Mouse (Mus musculus) forebrain, embryonic 11.5 days (tissue): ENCODE measurements around the gene Zfp771. TPM values are rescaled to one million over a fixed set of nuclear protein-coding genes. Genes with fewer than 3 reads are reported as not detected.

Experiments used
- ATAC-seq: fragments of 200-750 bp; cut with Nextera tagmentation; replicated peaks from 2 replicates; pipeline ENCODE4 v1.8.0; 2017; ENCODE audit warnings: moderate TSS enrichment; ENCODE audit not compliant: low FRiP score
- DNase-seq: peaks from one replicate; pipeline ENCODE4 v3.0.0-alpha.2; 2017; ENCODE audit warnings: low spot score
- H3K27ac ChIP-seq: fragments of 300-500 bp; sonication (generic); 2 replicates; pipeline ENCODE4 v1.5.1; 2014; ENCODE audit warnings: low read depth, low read length
- H3K27me3 ChIP-seq: fragments of 300-500 bp; sonication (generic); 2 replicates; pipeline ENCODE4 v1.6.1; 2014; ENCODE audit warnings: mild to moderate bottlenecking, low read length, mixed read lengths; ENCODE audit not compliant: control insufficient read depth, insufficient read depth
- H3K36me3 ChIP-seq: fragments of 300-500 bp; sonication (generic); 2 replicates; pipeline ENCODE4 v1.6.1; 2014; ENCODE audit warnings: mild to moderate bottlenecking, low read length, moderate library complexity, mixed read lengths; ENCODE audit not compliant: control insufficient read depth, insufficient read depth
- H3K4me1 ChIP-seq: fragments of 300-500 bp; sonication (generic); replicated peaks from 2 replicates; pipeline ENCODE4 v1.6.1; 2014; ENCODE audit warnings: low read length, mixed read lengths; ENCODE audit not compliant: control insufficient read depth, insufficient read depth
- H3K4me2 ChIP-seq: fragments of 300-500 bp; sonication (generic); 2 replicates; pipeline ENCODE4 v1.6.1; 2014; ENCODE audit warnings: low read depth, mild to moderate bottlenecking, low read length, moderate library complexity, mixed read lengths; ENCODE audit not compliant: severe bottlenecking
- H3K4me3 ChIP-seq: fragments of 300-500 bp; sonication (generic); 2 replicates; pipeline ENCODE4 v1.5.1; 2014; ENCODE audit warnings: low read depth, low read length
- H3K9ac ChIP-seq: fragments of 300-500 bp; sonication (generic); 2 replicates; pipeline ENCODE4 v1.6.1; 2014; ENCODE audit warnings: low read length
- H3K9me3 ChIP-seq: fragments of 300-500 bp; sonication (generic); 2 replicates; pipeline ENCODE4 v1.6.1; 2016; ENCODE audit warnings: low read length, mixed read lengths; ENCODE audit not compliant: control insufficient read depth
- WGBS: fragments of 180-500 bp; shearing (Covaris S2); extraction: QIAGEN DNeasy Blood & Tissue Kit; methylation state at CpG from one replicate; pipeline ENCODE4 v1.1.7; 2014; 5-methylcytosine and 5-hydroxymethylcytosine counted together
- polyA plus RNA-seq: library from polyadenylated mRNA; unstranded; fragments of >200 nt; fragmentation: Nextera tagmentation; extraction: Ambion mirVana; gene quantifications from 2 replicates; pipeline ENCODE4 v1.2.1, GENCODE M21; 2014

Gene Zfp771
- polyA plus RNA-seq, 1 experiment from 2014 or later = 62.5 TPM

DNA sequence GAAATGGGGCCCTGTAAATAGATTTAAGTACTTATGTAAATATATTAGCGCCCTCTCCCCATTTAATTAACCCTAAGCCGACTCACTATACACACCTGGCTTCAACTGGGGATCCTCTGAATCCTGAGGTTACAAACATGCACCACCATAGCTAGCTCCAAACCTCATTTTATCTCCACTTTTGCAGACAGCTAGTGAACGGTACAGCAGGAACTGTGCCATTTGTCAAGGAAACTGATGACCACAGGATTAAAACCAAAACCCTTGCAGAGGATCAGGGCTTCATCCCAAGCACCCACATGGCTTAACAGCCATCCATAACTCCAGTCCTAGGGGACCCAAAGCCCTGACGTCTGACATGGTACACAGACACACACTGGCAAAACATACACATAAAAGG is 10.9 kb downstream of the Zfp771 start:
- 37% methylated on average over 4 of the region's 4 CpGs for WGBS
- H3K9me3 ChIP-seq = no peaks in the 10 kb centered on the region
- H3K27me3 ChIP-seq = no peaks in the 10 kb centered on the region
- ATAC-seq (no peak), DNase-seq (no peak)
- peak overlapping the region; percentile 76 for H3K4me2 ChIP-seq
- H3K9ac ChIP-seq = peak overlapping the region; percentile 55
- H3K36me3 ChIP-seq = no peaks in the 10 kb centered on the region; the same call in 1 of the 2 replicates
- H3K4me1 ChIP-seq = peaks cover 2% of the 10 kb centered on the region; the same call in 1 of the 2 replicates
- H3K4me3 ChIP-seq = peak overlapping the region; percentile 49
- H3K27ac ChIP-seq = no peak overlapping the region

DNA sequence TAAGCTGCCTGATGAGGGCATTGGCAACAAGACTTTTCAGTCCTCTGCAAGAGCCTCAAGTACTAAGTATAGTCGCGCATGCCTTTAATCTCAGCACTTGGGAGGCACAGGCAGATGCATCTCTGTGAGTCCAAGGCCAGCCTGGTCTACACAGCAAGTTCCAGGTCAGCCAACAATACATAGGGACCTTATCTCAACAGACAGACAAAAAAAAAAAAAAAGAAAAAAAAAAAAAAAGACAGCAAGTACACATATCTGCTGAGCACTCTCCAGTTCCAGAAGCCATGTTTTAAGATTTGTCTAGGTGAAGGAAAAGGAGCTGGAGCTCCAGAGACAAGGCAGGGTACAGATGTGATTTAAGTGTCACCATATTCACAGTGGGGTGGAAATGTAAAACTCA is 11.9 kb downstream of the Zfp771 start:
- Histone ChIP-seq H3K9ac (no peak overlapping the region), H3K4me2 (no peak overlapping the region), H3K4me3 (no peak overlapping the region), H3K27ac (no peak overlapping the region), H3K4me1 (peaks cover 3% of the 10 kb centered on the region), H3K27me3 (no peaks in the 10 kb centered on the region), H3K36me3 (no peaks in the 10 kb centered on the region; the same call in 1 of the 2 replicates), H3K9me3 (no peaks in the 10 kb centered on the region)
- DNase-seq = no peak
- 97% methylated on average over 2 of the region's 2 CpGs for WGBS
- ATAC-seq = no peak

GRCm38 (mm10) chr7:127256518-127256917 is 12.4 kb downstream of the Zfp771 start:
- no peaks in the 10 kb centered on the region for H3K27me3 ChIP-seq
- H3K36me3 ChIP-seq = no peaks in the 10 kb centered on the region; the same call in 1 of the 2 replicates
- peaks cover 7% of the 10 kb centered on the region for H3K4me1 ChIP-seq
- 90% methylated on average over 5 of the region's 5 CpGs for WGBS
- no peak overlapping the region for H3K4me2 ChIP-seq
- ATAC-seq (no peak), DNase-seq (no peak)
- H3K27ac ChIP-seq = no peak overlapping the region
- H3K9me3 ChIP-seq = no peaks in the 10 kb centered on the region
- no peak overlapping the region for H3K4me3 ChIP-seq
- H3K9ac ChIP-seq = no peak overlapping the region

DNA sequence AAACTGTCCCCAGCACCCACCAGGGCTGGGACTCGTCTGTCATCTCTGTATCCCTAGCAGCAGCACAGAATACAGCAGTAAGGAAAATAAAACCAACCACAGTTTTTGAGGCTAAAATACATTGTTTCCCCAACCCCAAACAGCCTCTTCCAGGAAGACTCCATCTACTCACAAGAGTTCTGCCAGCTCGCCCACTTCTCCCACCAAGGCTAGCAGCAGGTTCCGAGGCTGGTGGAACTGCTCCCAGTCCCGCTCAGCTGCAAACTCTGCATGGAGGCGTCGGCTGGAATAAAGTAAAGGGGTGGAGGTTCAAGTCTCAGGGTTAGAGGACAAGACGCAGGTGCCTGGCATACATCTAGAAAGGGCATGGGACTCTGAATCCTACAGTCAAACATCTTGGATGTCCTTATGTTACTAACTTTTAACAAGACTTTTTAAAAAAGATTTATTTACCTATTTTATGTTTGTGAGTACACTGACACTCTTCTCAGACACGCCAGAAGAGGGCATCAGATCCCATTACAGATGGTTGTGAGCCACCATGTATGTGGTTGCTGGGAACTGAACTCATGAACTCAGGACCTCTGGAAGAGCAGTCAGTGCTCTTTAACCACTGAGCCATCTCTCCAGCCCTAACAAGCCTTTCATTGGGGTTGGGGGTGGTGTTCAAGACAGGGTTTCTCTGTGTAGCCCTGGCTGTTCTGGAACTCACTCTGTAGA is 15.3 kb downstream of the Zfp771 start:
- peak overlapping the region; percentile 68 for H3K4me3 ChIP-seq
- H3K9me3 ChIP-seq = no peaks in the 10 kb centered on the region
- H3K9ac ChIP-seq = peak overlapping the region; percentile 70; the same call in 1 of the 2 replicates
- H3K4me1 ChIP-seq = peaks cover 7% of the 10 kb centered on the region
- no peak overlapping the region for H3K27ac ChIP-seq
- H3K36me3 ChIP-seq = no peaks in the 10 kb centered on the region; the same call in 1 of the 2 replicates
- ATAC-seq (no peak), DNase-seq (no peak)
- WGBS = 73% methylated on average over 8 of the region's 8 CpGs
- H3K4me2 ChIP-seq = peak overlapping the region; percentile 70
- no peaks in the 10 kb centered on the region for H3K27me3 ChIP-seq

DNA sequence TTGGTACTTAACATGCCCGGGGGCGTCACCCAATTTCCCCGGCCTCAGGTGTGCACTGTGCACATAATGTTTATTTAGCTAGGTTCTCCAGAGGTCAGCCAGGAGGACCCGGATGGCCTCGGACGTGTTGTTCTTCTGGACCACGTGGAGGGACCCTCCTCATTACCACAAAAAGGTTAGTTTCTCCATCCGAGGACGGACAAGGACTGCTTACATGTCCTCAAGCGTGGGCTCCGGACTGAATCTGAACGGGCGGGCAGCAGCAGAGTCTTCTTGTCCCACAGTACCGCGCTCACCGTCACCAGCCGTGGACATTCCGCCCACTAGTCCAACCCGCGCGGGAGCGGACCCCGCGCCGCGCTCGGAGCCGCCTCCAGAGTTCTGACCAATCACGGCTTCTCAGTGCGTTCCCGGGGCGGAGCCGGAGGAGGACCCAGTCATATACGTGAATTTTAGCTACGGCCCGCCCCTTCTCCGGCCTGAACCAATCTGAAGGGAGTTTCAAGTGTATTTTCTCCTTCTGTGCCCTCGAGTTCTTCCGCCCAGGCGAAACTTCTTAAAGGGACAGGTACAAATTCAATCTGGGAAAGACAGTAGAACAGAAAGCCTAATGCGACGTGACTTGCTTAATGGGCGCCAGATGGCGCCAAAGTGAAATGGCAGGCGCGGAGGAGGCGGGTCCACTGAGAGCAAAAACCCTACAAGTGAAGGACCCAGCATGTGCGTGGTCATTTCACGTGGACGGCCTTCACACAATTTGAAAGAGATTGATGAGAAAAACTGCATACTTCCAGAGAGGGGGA is 16.4 kb downstream of the Zfp771 start, which contains the start of gene Dctpp1:
Gene Dctpp1 (minus strand): TSS at position 401 of the 803 bp plus-strand sequence.
- Histone ChIP-seq H3K4me2 (peak within 1 kb of the TSS; percentile 70), H3K27me3 (no peaks in the 10 kb centered on the region), H3K9me3 (no peaks in the 10 kb centered on the region), H3K4me1 (peaks cover 7% of the 10 kb centered on the region), H3K36me3 (no peaks in the 10 kb centered on the region; the same call in 1 of the 2 replicates), H3K4me3 (peak within 1 kb of the TSS; percentile 68), H3K27ac (no peak within 1 kb of the TSS), H3K9ac (peak within 1 kb of the TSS; percentile 70)
- under 1% methylated on average over 50 of the region's 50 CpGs for WGBS
- DNase-seq (peak; percentile 97), ATAC-seq (peak; percentile 99)

- 87% methylated on average over 10 of the region's 10 CpGs for WGBS
- no peaks in the 10 kb centered on the region for H3K9me3 ChIP-seq
- no peak for DNase-seq
- no peak overlapping the region for H3K4me2 ChIP-seq
- H3K27ac ChIP-seq = no peak overlapping the region
- no peaks in the 10 kb centered on the region; the same call in 1 of the 2 replicates for H3K36me3 ChIP-seq
- no peaks in the 10 kb centered on the region for H3K27me3 ChIP-seq
- no peak overlapping the region for H3K4me3 ChIP-seq
- no peak overlapping the region for H3K9ac ChIP-seq
- H3K4me1 ChIP-seq = peaks cover 7% of the 10 kb centered on the region
- ATAC-seq = no peak
Observed at GRCm38 (mm10) chr7:127262218-127262961, 18.3 kb downstream of the Zfp771 start.

DNA sequence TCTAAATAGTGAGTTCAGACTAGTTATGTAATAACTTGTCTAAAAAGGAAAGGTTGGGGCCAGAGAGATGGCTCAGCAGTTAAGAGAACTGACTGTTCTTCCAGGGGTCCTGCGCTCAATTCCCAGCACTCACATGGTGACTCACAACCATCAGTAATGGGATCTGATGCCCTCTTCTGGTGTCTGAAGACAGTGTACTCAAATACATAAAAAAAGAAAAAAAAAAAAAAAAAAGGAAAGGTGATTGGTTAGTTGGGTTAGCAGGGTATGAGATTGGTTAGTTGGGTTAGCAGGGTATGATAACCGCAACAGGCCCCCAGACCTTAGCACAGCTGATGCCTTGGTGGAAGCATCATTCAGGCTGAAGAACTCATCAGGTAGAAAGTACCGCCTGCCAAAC is 19.5 kb downstream of the Zfp771 start:
- Histone ChIP-seq H3K9ac (no peak overlapping the region), H3K27me3 (no peaks in the 10 kb centered on the region), H3K36me3 (no peaks in the 10 kb centered on the region), H3K27ac (no peak overlapping the region), H3K4me3 (no peak overlapping the region), H3K4me2 (no peak overlapping the region), H3K4me1 (peaks cover 7% of the 10 kb centered on the region), H3K9me3 (no peaks in the 10 kb centered on the region)
- ATAC-seq (no peak), DNase-seq (no peak)
- WGBS = 98% methylated on average over 3 of the region's 3 CpGs

DNA sequence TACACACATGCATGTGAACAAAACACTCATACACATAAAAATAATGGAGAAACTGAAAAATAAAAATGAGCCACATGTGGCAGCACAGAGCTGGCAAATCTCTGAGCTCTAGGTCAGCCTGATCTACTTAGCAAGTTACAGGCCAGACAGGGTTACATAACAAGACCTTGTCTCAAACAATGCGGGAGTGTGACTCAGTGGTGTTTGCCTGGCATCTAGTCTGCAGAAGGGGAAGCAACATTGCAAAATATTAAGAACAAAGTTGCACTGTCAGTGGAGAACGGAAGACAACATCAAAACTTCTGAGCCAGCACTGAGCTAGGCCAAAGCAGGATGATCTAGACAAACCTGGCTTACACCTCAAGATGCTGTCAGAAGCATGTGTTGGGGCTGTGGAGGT is 26.2 kb downstream of the Zfp771 start:
- Histone ChIP-seq H3K9me3 (no peaks in the 10 kb centered on the region), H3K4me2 (no peak overlapping the region), H3K4me1 (peaks cover 4% of the 10 kb centered on the region; the same call in 1 of the 2 replicates), H3K4me3 (no peak overlapping the region), H3K36me3 (peaks cover 8% of the 10 kb centered on the region; the same call in 1 of the 2 replicates), H3K27ac (no peak overlapping the region), H3K9ac (no peak overlapping the region), H3K27me3 (no peaks in the 10 kb centered on the region)
- DNase-seq (no peak), ATAC-seq (no peak)
- WGBS = 89% methylated on average over 2 of the region's 2 CpGs
